Mouse (Mus musculus) kidney, embryonic 16.5 days (tissue): ENCODE measurements around the gene Jade1. TPM values are rescaled to one million over a fixed set of nuclear protein-coding genes. Genes with fewer than 3 reads are reported as not detected.

Experiments
- ATAC-seq: fragments of 200-750 bp; cut with Nextera tagmentation; 2 replicates; pipeline ENCODE4 v1.8.0; 2017; ENCODE audit warnings: moderate TSS enrichment; ENCODE audit not compliant: low FRiP score, low TSS enrichment
- H3K27ac ChIP-seq: fragments of 300-500 bp; sonication (generic); 2 replicates; pipeline ENCODE4 v1.5.1; 2014; ENCODE audit warnings: low read length
- H3K27me3 ChIP-seq: fragments of 300-500 bp; sonication (generic); 2 replicates; pipeline ENCODE4 v1.6.1; 2014; ENCODE audit warnings: low read length, control low read depth, mixed read lengths; ENCODE audit not compliant: insufficient read depth
- H3K36me3 ChIP-seq: fragments of 300-500 bp; sonication (generic); 2 replicates; pipeline ENCODE4 v1.6.1; 2014; ENCODE audit warnings: low read length, control low read depth, mixed read lengths; ENCODE audit not compliant: insufficient read depth
- H3K4me1 ChIP-seq: fragments of 300-500 bp; sonication (generic); 2 replicates; pipeline ENCODE4 v1.6.1; 2014; ENCODE audit warnings: low read length, control low read depth, mixed read lengths; ENCODE audit not compliant: insufficient read depth
- H3K4me2 ChIP-seq: fragments of 300-500 bp; sonication (generic); replicated peaks from 2 replicates; pipeline ENCODE4 v1.6.1; 2014; ENCODE audit warnings: low read depth, low read length
- H3K4me3 ChIP-seq: fragments of 300-500 bp; sonication (generic); 2 replicates; pipeline ENCODE4 v1.5.1; 2014; ENCODE audit warnings: mild to moderate bottlenecking, low read length
- H3K9ac ChIP-seq: fragments of 300-500 bp; sonication (generic); replicated peaks from 2 replicates; pipeline ENCODE4 v1.6.1; 2014; ENCODE audit warnings: low read length
- H3K9me3 ChIP-seq: fragments of 300-500 bp; sonication (generic); 2 replicates; pipeline ENCODE4 v1.6.1; 2016; ENCODE audit warnings: low read length, control low read depth
- WGBS: fragments of 180-500 bp; shearing (Covaris S2); extraction: QIAGEN DNeasy Blood & Tissue Kit; methylation state at CpG from one replicate; pipeline ENCODE4 v1.1.7; 2014; 5-methylcytosine and 5-hydroxymethylcytosine counted together
- polyA plus RNA-seq: library from polyadenylated mRNA; unstranded; fragments of >200 nt; fragmentation: Nextera tagmentation; extraction: Ambion mirVana; gene quantifications from 2 replicates; pipeline ENCODE4 v1.2.1, GENCODE M21; 2015

Gene Jade1
- polyA plus RNA-seq, 1 experiment from 2014 or later = 21.2 TPM

DNA sequence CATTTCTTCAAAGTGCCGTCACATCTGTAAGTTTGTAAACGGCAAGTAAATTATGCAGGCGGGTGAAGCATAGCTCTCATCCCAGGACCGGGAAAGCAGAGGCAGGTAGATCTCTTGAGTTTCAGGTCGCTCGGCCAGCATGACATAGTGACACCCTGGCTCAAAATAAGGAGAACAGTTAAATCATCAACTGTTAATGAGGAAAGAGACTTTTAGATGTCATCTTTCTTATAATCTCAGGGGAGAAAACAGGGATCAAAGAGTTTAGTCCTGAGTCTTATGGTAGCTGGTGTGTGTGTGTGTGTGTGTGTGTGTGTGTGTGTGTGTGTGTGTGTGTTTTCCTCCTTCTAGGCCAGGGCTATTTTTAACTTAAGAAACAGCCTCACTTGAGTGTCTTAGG lies 5.0 kb downstream of the Jade1 start:
- H3K36me3 ChIP-seq = no peaks in the 10 kb centered on the region
- WGBS = 86% methylated on average over 6 of the region's 6 CpGs

DNA sequence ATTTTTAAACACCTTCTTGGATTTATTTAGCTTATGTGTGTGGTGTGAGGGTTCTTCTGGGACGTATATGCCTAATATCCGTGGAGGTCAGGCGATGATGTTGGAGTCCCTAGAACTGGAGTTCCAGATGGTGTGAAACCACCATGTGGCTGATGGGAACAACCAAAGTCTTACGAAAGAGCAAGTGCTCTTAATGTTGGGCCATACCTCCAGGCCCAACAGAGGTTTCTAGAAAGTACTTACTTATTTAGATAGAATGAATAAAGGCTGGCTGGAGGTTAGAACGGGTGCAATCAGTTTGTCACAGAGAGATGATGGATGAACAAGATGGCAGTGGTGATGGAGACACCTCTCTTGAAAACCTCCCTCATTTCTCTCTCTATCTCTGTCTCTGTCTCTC lies 6.3 kb downstream of the Jade1 start:
- H3K27me3 ChIP-seq = no peaks in the 10 kb centered on the region
- no peak overlapping the region for H3K4me2 ChIP-seq
- no peak overlapping the region for H3K4me3 ChIP-seq
- no peak overlapping the region for H3K9ac ChIP-seq
- no peaks in the 10 kb centered on the region for H3K36me3 ChIP-seq
- WGBS = 93% methylated on average over 5 of the region's 5 CpGs
- H3K9me3 ChIP-seq = no peaks in the 10 kb centered on the region
- peaks cover 7% of the 10 kb centered on the region for H3K4me1 ChIP-seq
- no peak overlapping the region for H3K27ac ChIP-seq
- no peak for ATAC-seq

More for the DNA sequence above, 5.0 kb downstream of the Jade1 start:
- H3K27me3 ChIP-seq = no peaks in the 10 kb centered on the region
- H3K4me3 ChIP-seq = no peak overlapping the region
- no peaks in the 10 kb centered on the region for H3K4me1 ChIP-seq
- ATAC-seq = no peak
- H3K9ac ChIP-seq = no peak overlapping the region
- H3K4me2 ChIP-seq = no peak overlapping the region
- H3K9me3 ChIP-seq = peaks cover 4% of the 10 kb centered on the region
- no peak overlapping the region for H3K27ac ChIP-seq

GRCm38 (mm10) chr3:41563211-41563931 lies 7.8 kb downstream of the Jade1 start:
- Histone ChIP-seq H3K4me2 (peak overlapping the region; percentile 91), H3K27ac (peak overlapping the region; percentile 97), H3K36me3 (no peaks in the 10 kb centered on the region), H3K9ac (peak overlapping the region; percentile 93), H3K4me1 (peaks cover 10% of the 10 kb centered on the region), H3K4me3 (peak overlapping the region; percentile 81), H3K27me3 (no peaks in the 10 kb centered on the region), H3K9me3 (no peaks in the 10 kb centered on the region)
- 0% methylated on average over 49 of the region's 81 CpGs for WGBS
- ATAC-seq = peak; percentile 79

- Histone ChIP-seq H3K4me3 (peak overlapping the region; percentile 81), H3K27me3 (no peaks in the 10 kb centered on the region), H3K36me3 (no peaks in the 10 kb centered on the region), H3K27ac (peak overlapping the region; percentile 97), H3K4me1 (peaks cover 10% of the 10 kb centered on the region), H3K4me2 (peak overlapping the region; percentile 91), H3K9me3 (no peaks in the 10 kb centered on the region), H3K9ac (peak overlapping the region; percentile 93)
- WGBS = 0% methylated on average over 7 of the region's 7 CpGs
- ATAC-seq = no peak
Observed at GRCm38 (mm10) chr3:41563997-41564396, 8.5 kb downstream of the Jade1 start.

GRCm38 (mm10) chr3:41564471-41565213 lies 9.1 kb downstream of the Jade1 start:
- peak; percentile 70 for ATAC-seq
- no peaks in the 10 kb centered on the region for H3K36me3 ChIP-seq
- H3K9me3 ChIP-seq = no peaks in the 10 kb centered on the region
- no peaks in the 10 kb centered on the region for H3K27me3 ChIP-seq
- peaks cover 10% of the 10 kb centered on the region for H3K4me1 ChIP-seq
- peak overlapping the region; percentile 97 for H3K27ac ChIP-seq
- WGBS = under 1% methylated on average over 57 of the region's 60 CpGs
- peak overlapping the region; percentile 91 for H3K4me2 ChIP-seq
- H3K9ac ChIP-seq = peak overlapping the region; percentile 93
- peak overlapping the region; percentile 81 for H3K4me3 ChIP-seq

DNA sequence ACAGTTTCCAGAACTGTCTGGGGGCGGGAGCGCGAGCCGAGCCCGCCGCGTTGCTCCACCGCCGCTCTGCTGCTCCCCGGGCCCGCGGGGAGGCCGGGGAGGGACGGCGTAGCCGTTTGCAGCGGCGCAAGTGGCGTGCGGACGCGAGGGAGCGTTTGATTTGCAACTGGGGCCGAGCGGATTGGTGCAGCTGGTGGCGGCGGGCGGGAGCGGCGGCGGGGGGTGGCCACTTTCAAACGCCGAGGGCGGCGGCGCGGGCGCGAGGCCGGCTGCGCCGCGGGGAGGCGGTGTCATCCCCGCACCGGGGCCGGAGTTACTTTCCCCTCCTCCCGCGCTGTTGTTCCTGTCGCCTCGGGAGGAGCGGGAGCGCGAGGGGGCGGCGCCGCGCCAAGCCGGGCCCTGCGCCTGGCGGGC lies 9.9 kb downstream of the Jade1 start:
- no peaks in the 10 kb centered on the region for H3K9me3 ChIP-seq
- H3K4me1 ChIP-seq = peaks cover 10% of the 10 kb centered on the region
- peak overlapping the region; percentile 81 for H3K4me3 ChIP-seq
- H3K9ac ChIP-seq = peak overlapping the region; percentile 93
- no peaks in the 10 kb centered on the region for H3K27me3 ChIP-seq
- H3K36me3 ChIP-seq = no peaks in the 10 kb centered on the region
- H3K27ac ChIP-seq = peak overlapping the region; percentile 97
- ATAC-seq = peak; percentile 69
- WGBS = 0% methylated on average over 43 of the region's 61 CpGs
- H3K4me2 ChIP-seq = peak overlapping the region; percentile 91

DNA sequence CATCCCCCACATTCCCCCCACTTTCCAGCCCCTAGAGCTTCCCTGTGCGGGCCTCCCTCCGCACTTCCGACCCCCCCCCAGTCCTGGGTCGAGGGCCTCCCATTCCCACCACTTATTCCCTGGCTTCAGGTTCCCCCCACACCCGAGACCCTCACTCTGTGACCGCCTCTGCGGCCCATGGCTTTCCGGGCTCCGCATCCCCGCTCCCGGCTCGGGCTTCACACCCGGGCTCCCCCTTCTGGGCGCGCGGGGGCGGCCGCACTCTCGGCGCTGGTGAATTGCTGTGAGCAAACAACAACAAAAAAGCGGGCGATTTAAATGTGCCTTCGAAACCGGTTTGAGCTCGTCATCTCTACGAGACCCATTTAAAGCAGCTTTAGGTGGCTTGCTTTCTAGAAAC lies 10.4 kb downstream of the Jade1 start:
- H3K36me3 ChIP-seq = no peaks in the 10 kb centered on the region
- peaks cover 10% of the 10 kb centered on the region for H3K4me1 ChIP-seq
- H3K4me2 ChIP-seq = peak overlapping the region; percentile 91
- no peaks in the 10 kb centered on the region for H3K9me3 ChIP-seq
- H3K9ac ChIP-seq = peak overlapping the region; percentile 93
- H3K4me3 ChIP-seq = peak overlapping the region; percentile 81
- WGBS = 0% methylated on average over 26 of the region's 26 CpGs
- peak overlapping the region; percentile 97 for H3K27ac ChIP-seq
- no peaks in the 10 kb centered on the region for H3K27me3 ChIP-seq
- ATAC-seq = peak; percentile 60

- Histone ChIP-seq H3K4me3 (no peak overlapping the region), H3K27ac (no peak overlapping the region), H3K4me1 (peaks cover 38% of the 10 kb centered on the region), H3K4me2 (no peak overlapping the region), H3K9ac (no peak overlapping the region), H3K27me3 (no peaks in the 10 kb centered on the region), H3K36me3 (no peaks in the 10 kb centered on the region), H3K9me3 (no peaks in the 10 kb centered on the region)
- 89% methylated on average over 5 of the region's 5 CpGs for WGBS
- no peak for ATAC-seq
Observed at GRCm38 (mm10) chr3:41569943-41570342, 14.4 kb downstream of the Jade1 start.

- H3K4me2 ChIP-seq = no peak overlapping the region
- H3K9ac ChIP-seq = no peak overlapping the region
- peaks cover 47% of the 10 kb centered on the region for H3K4me1 ChIP-seq
- H3K27ac ChIP-seq = no peak overlapping the region
- H3K27me3 ChIP-seq = no peaks in the 10 kb centered on the region
- no peaks in the 10 kb centered on the region for H3K36me3 ChIP-seq
- 73% methylated on average over 4 of the region's 4 CpGs for WGBS
- no peak overlapping the region for H3K4me3 ChIP-seq
- H3K9me3 ChIP-seq = no peaks in the 10 kb centered on the region
- ATAC-seq = no peak
Observed at GRCm38 (mm10) chr3:41572131-41572530, 16.6 kb downstream of the Jade1 start.

GRCm38 (mm10) chr3:41572968-41573367 lies 17.4 kb downstream of the Jade1 start:
- peaks cover 55% of the 10 kb centered on the region for H3K4me1 ChIP-seq
- no peaks in the 10 kb centered on the region for H3K36me3 ChIP-seq
- H3K9me3 ChIP-seq = no peaks in the 10 kb centered on the region
- H3K4me3 ChIP-seq = no peak overlapping the region
- 84% methylated on average over 11 of the region's 11 CpGs for whole genome bisulfite sequencing
- no peaks in the 10 kb centered on the region for H3K27me3 ChIP-seq
- H3K27ac ChIP-seq = no peak overlapping the region
- H3K4me2 ChIP-seq = no peak overlapping the region
- no peak overlapping the region for H3K9ac ChIP-seq
- ATAC-seq = no peak
